Mouse (Mus musculus): ENCODE results near the gene Pigw. TPM values are rescaled to one million over a fixed set of nuclear protein-coding genes. Genes with fewer than 3 reads are reported as not detected.
"Not testable (repeated sequence)": the region's sequence is repeated elsewhere in the genome, so short reads cannot be mapped to it uniquely, and the experiment has no call there.

Gene Pigw
- polyA plus RNA-seq, 1 experiment from 2014 or later, result 2.6 TPM

DNA sequence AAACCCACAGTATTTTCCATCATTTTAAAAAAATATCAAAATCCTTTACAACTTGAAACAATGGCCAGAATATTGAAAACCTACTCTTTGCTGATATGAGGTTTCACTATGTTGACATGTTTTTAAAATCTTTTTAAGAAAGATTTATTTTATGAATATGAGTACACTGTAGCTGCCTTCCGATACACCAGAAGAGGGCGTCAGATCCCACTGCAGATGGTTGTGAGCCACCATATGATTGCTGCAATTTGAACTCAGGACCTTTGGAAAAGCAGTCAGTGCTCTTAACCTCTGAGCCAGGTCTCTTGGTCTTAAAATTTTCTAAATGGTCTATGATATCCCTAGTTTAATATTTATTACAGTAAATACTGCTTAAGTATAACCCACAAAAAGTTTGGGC lies 40.8 kb downstream of the Pigw start:
- peaks cover 73% of the 10 kb centered on the region for H3K36me3 ChIP-seq
- H3K9me3 ChIP-seq, result no peaks in the 10 kb centered on the region
- no peak overlapping the region for H3K4me2 ChIP-seq (replicated peaks)
- no peaks in the 10 kb centered on the region for H3K27me3 ChIP-seq
- no peak overlapping the region for H3K4me3 ChIP-seq
- no peak for ATAC-seq (ENCODE audit: low FRiP score, low read depth)
- H3K9ac ChIP-seq (replicated peaks), result no peak overlapping the region
- 84% methylated on average over 2 of the region's 2 CpGs for WGBS
- no peak overlapping the region for H3K27ac ChIP-seq (replicated peaks)
- no peaks in the 10 kb centered on the region for H3K4me1 ChIP-seq

- H3K4me3 ChIP-seq, result peak overlapping the region; percentile 69
- not testable (repeated sequence) for H3K27me3 ChIP-seq; H3K27ac ChIP-seq (replicated peaks); H3K9me3 ChIP-seq; ATAC-seq (ENCODE audit: low FRiP score, low read depth)
- WGBS, result 83% methylated on average over 11 of the region's 11 CpGs
- H3K36me3 ChIP-seq, result peaks cover 40% of the 10 kb centered on the region
- peak overlapping the region; percentile 68; the same call in 1 of the 2 replicates for H3K9ac ChIP-seq (replicated peaks)
- peaks cover 15% of the 10 kb centered on the region for H3K4me1 ChIP-seq
- peak overlapping the region; percentile 95 for H3K4me2 ChIP-seq (replicated peaks)
These were observed 50.6 kb downstream of the Pigw start for GRCm38 (mm10) chr11:84829495-84829894.

DNA sequence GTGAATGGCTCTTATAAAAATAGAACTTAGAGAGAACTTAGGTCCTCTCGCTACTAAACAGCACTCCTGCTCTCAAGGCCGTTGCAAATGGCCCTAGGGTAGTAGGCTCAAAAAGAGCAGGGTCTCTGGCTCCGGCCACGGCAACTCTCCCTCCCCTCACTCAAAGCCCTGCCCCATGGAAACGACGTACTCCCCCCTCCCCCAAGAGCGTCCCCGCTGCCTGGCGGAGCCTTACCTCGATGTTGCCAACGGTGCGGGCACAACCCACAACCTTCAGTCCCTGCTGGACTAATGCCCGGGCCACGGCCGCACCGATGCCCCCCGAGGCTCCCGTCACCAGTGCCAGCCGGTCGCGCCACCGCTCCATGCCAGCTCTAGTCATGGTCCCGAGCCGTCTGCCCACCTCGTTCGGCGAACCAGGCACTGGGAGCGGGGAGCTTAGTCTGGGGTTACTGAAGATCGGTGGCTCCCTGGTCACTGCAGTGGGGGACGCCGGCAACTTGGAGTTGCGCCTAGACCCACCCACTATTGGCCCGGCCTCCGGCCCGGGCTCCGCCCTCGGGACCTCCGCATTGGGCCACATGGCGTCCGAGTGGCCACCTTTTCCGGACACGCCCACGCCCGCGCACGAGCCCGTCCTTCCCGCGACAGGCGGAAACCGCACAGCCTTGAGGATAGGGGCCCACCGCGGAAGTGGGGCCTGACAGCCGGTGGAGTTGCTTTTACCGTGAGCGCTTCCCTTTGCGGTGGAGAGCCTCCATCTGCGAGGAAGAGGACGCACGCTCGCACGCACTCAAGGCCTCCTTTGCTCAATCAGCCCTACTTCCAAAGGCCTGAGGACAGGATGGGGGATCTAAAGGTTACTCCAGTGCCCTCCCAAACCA lies 51.3 kb downstream of the Pigw start, which contains the start of gene Dhrs11:
TSS of gene Dhrs11 (minus strand) at position 479 of the 884 bp plus-strand sequence.
- Histone ChIP-seq H3K36me3 (peaks cover 34% of the 10 kb centered on the region), H3K27ac (replicated peaks) (no peak within 1 kb of the TSS; the same call in 1 of the 2 replicates), H3K4me1 (peaks cover 15% of the 10 kb centered on the region), H3K4me3 (peak within 1 kb of the TSS; percentile 69), H3K9ac (replicated peaks) (peak within 1 kb of the TSS; percentile 68), H3K27me3 (no peaks in the 10 kb centered on the region), H3K9me3 (no peaks in the 10 kb centered on the region), H3K4me2 (replicated peaks) (peak within 1 kb of the TSS; percentile 95)
- under 1% methylated on average over 62 of the region's 62 CpGs for WGBS
- ATAC-seq (ENCODE audit: low FRiP score, low read depth), result peak; percentile 90

DNA sequence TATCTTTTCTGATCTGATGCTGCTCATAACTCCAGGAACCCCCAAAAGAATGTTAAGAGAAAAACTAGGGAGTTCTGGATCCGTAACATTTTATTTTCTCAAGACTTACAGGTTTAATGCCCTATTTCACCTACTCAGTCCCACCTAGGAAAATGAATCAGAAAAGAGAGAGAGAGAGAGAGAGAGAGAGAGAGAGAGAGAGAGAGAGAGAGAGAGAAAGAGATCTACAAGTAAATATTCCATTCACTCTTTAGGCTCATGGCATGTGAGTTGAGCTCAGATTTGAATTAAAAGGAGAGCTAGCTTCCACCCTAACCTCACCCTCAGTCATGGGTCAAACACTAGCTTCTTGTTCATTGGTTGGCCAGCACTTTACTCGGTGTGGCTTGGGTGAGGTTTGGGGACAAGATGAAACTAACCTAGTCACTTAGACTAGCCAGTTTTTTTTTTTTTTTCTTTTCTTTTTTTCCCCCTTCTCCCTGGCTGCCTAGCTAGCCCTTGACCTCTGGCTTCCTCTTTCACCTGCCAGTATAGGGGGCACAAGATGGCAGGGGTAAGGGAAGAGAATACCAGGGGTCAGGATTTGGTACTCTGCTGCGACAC lies 52.1 kb downstream of the Pigw start:
- Histone ChIP-seq H3K36me3 (peaks cover 29% of the 10 kb centered on the region), H3K9me3 (no peaks in the 10 kb centered on the region), H3K27me3 (no peaks in the 10 kb centered on the region), H3K4me2 (replicated peaks) (peak overlapping the region; percentile 95), H3K4me3 (peak overlapping the region; percentile 69), H3K27ac (replicated peaks) (no peak overlapping the region), H3K4me1 (peaks cover 15% of the 10 kb centered on the region), H3K9ac (replicated peaks) (peak overlapping the region; percentile 68; the same call in 1 of the 2 replicates)
- 47% methylated on average over 3 of the region's 3 CpGs for WGBS
- ATAC-seq (ENCODE audit: low FRiP score, low read depth), result no peak

- no peak overlapping the region; the same call in 1 of the 2 replicates for H3K4me2 ChIP-seq (replicated peaks)
These were observed 52.6 kb downstream of the Pigw start for GRCm38 (mm10) chr11:84827492-84827891.

More at GRCm38 (mm10) chr11:84827492-84827891, 52.6 kb downstream of the Pigw start:
- H3K27me3 ChIP-seq, result no peaks in the 10 kb centered on the region
- no peak for ATAC-seq (ENCODE audit: low FRiP score, low read depth)
- H3K4me3 ChIP-seq, result no peak overlapping the region
- H3K9me3 ChIP-seq, result no peaks in the 10 kb centered on the region
- H3K27ac ChIP-seq (replicated peaks), result no peak overlapping the region
- H3K36me3 ChIP-seq, result peaks cover 24% of the 10 kb centered on the region
- H3K4me1 ChIP-seq, result peaks cover 15% of the 10 kb centered on the region
- H3K9ac ChIP-seq (replicated peaks), result no peak overlapping the region

Small RNA genes lying within 50 kb of the gene (microRNA-seq; reads per million reads assigned to microRNA genes)
- not detected for gene Gm23564

Other genes with a start within 250 kb of the Pigw start
- gene Mrm1, start 60.8 kb downstream of the Pigw start, polyA plus RNA-seq (2016; fragmentation: Nextera tagmentation; extraction: Ambion mirVana), result 11.0 and 11.7 TPM in 2 replicates
- 6.8 and 7.6 TPM in 2 replicates for gene Dhrs11, start 51.3 kb downstream of the Pigw start, polyA plus RNA-seq (2016; fragmentation: Nextera tagmentation; extraction: Ambion mirVana)
- gene Ggnbp2, start 9.5 kb downstream of the Pigw start, polyA plus RNA-seq (2016; fragmentation: Nextera tagmentation; extraction: Ambion mirVana), result 69.2 and 79.1 TPM in 2 replicates
- gene Myo19, start 137 bp downstream of the Pigw start, polyA plus RNA-seq (2016; fragmentation: Nextera tagmentation; extraction: Ambion mirVana), result 8.5 and 9.9 TPM in 2 replicates
- 58.1 and 62.4 TPM in 2 replicates for gene Znhit3, start 36.1 kb upstream of the Pigw start, polyA plus RNA-seq (2016; fragmentation: Nextera tagmentation; extraction: Ambion mirVana)
- gene Car4, start 77.5 kb upstream of the Pigw start, polyA plus RNA-seq (2016; fragmentation: Nextera tagmentation; extraction: Ambion mirVana), result 4.5 and 4.7 TPM in 2 replicates

Measured in midbrain, embryonic 12.5 days (tissue).